Mouse (Mus musculus): ENCODE measurements around the gene Tead1.

Tead1 gene

GRCm38 (mm10) chr7:112841886-112842285, 162.8 kb downstream of the Tead1 start:
- DNase-seq (ENCODE audit: extremely low read depth, insufficient read length, low spot score) = no peak

GRCm38 (mm10) chr7:112851281-112851744, 172.2 kb downstream of the Tead1 start:
- no peak for DNase-seq (ENCODE audit: extremely low read depth, insufficient read length, low spot score)

GRCm38 (mm10) chr7:112852149-112852839, 173.2 kb downstream of the Tead1 start:
- DNase-seq (ENCODE audit: extremely low read depth, insufficient read length, low spot score) = no peak

- no peak for DNase-seq (ENCODE audit: extremely low read depth, insufficient read length, low spot score)
Observed at GRCm38 (mm10) chr7:112853857-112854256, 174.7 kb downstream of the Tead1 start.

- no peak for DNase-seq (ENCODE audit: extremely low read depth, insufficient read length, low spot score)
Observed at GRCm38 (mm10) chr7:112854516-112854915, 175.4 kb downstream of the Tead1 start.

- no peak for DNase-seq (ENCODE audit: extremely low read depth, insufficient read length, low spot score)
Observed at GRCm38 (mm10) chr7:112855419-112855818, 176.3 kb downstream of the Tead1 start.

GRCm38 (mm10) chr7:112856121-112856571, 177.0 kb downstream of the Tead1 start:
- DNase-seq (ENCODE audit: extremely low read depth, insufficient read length, low spot score) = no peak

- no peak for DNase-seq (ENCODE audit: extremely low read depth, insufficient read length, low spot score)
Observed at GRCm38 (mm10) chr7:112856583-112856982, 177.5 kb downstream of the Tead1 start.

- no peak for DNase-seq (ENCODE audit: extremely low read depth, insufficient read length, low spot score)
Observed at GRCm38 (mm10) chr7:112859887-112860286, 180.8 kb downstream of the Tead1 start.

- DNase-seq (ENCODE audit: extremely low read depth, insufficient read length, low spot score) = no peak
Observed at GRCm38 (mm10) chr7:112862086-112862485, 183.0 kb downstream of the Tead1 start.

GRCm38 (mm10) chr7:112864188-112864587, 185.1 kb downstream of the Tead1 start:
- DNase-seq (ENCODE audit: extremely low read depth, insufficient read length, low spot score) = no peak

- DNase-seq (ENCODE audit: extremely low read depth, insufficient read length, low spot score) = peak; percentile 50
Observed at GRCm38 (mm10) chr7:112865739-112866138, 186.6 kb downstream of the Tead1 start.

GRCm38 (mm10) chr7:112868551-112869465, 189.7 kb downstream of the Tead1 start:
- DNase-seq (ENCODE audit: extremely low read depth, insufficient read length, low spot score) = peak; percentile 28

- DNase-seq (ENCODE audit: extremely low read depth, insufficient read length, low spot score) = no peak
Observed at GRCm38 (mm10) chr7:112871752-112872151, 192.6 kb downstream of the Tead1 start.

GRCm38 (mm10) chr7:112872435-112873196, 193.5 kb downstream of the Tead1 start:
- no peak for DNase-seq (ENCODE audit: extremely low read depth, insufficient read length, low spot score)

GRCm38 (mm10) chr7:112876128-112876527, 197.0 kb downstream of the Tead1 start:
- no peak for DNase-seq (ENCODE audit: extremely low read depth, insufficient read length, low spot score)

- peak; percentile 63 for DNase-seq (ENCODE audit: extremely low read depth, insufficient read length, low spot score)
Observed at GRCm38 (mm10) chr7:112883791-112884274, 204.7 kb downstream of the Tead1 start.

- DNase-seq (ENCODE audit: extremely low read depth, insufficient read length, low spot score) = no peak
Observed at GRCm38 (mm10) chr7:112885546-112885945, 206.4 kb downstream of the Tead1 start.

- DNase-seq (ENCODE audit: extremely low read depth, insufficient read length, low spot score) = no peak
Observed at GRCm38 (mm10) chr7:112891883-112892282, 212.8 kb downstream of the Tead1 start.

GRCm38 (mm10) chr7:112892595-112892994, 213.5 kb downstream of the Tead1 start:
- DNase-seq (ENCODE audit: extremely low read depth, insufficient read length, low spot score) = no peak

GRCm38 (mm10) chr7:112896363-112896762, 217.2 kb downstream of the Tead1 start:
- DNase-seq (ENCODE audit: extremely low read depth, insufficient read length, low spot score) = no peak
